Mouse (Mus musculus) E14TG2a.4 (cell line): ENCODE data around the gene Tshz2.
"Not testable (repeated sequence)": the region's sequence is repeated elsewhere in the genome, so short reads cannot be mapped to it uniquely, and the experiment has no call there.

ENCODE experiments used
- H3K27me3 ChIP-seq: 2 replicates; pipeline ENCODE4 v1.6.1; 2014; ENCODE audit warnings: low read length, control low read depth; ENCODE audit not compliant: insufficient read depth
- H3K36me3 ChIP-seq: 2 replicates; pipeline ENCODE4 v1.6.1; 2014; ENCODE audit warnings: low read length, control low read depth; ENCODE audit not compliant: insufficient read depth
- H3K4me1 ChIP-seq: replicated peaks from 2 replicates; pipeline ENCODE4 v1.6.1; 2014; ENCODE audit warnings: low read depth, low read length, control low read depth
- H3K4me3 ChIP-seq: replicated peaks from 2 replicates; pipeline ENCODE4 v1.5.1; 2014; ENCODE audit warnings: mild to moderate bottlenecking, low read length
- H3K9me3 ChIP-seq: 2 replicates; pipeline ENCODE4 v1.6.1; 2014; ENCODE audit warnings: low read length, control low read depth
- CTCF ChIP-seq: conservative IDR thresholded peaks from 2 replicates; pipeline ENCODE4 v1.5.1; 2014; ENCODE audit warnings: low read length
- NANOG ChIP-seq: IDR thresholded peaks from 2 replicates; pipeline ENCODE4 v1.6.1; 2014; ENCODE audit warnings: borderline replicate concordance, low read length, mixed read lengths
- POU5F1 ChIP-seq: IDR thresholded peaks from 2 replicates; pipeline ENCODE4 v1.6.1; 2014; ENCODE audit warnings: low read length, borderline replicate concordance

The Tshz2 gene

DNA sequence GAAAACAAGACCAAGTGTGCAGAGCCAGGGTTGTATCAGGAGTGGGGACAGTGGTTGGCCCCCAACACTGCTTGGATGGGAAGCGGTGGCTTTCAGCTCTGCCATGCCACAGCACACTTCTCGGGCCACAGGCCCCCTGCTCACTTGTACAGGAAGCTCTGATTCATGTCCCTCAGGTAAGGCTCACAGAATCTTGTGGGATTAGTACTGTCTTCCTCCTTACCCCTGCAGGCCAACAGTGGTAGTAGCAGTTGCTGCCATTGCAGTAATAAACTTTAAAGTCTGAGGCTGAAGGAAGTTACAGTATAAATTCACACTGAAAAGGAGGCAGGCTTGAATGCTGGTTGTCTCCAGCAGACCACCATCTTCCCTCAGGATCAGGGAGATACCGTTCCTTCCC, 216.7 kb downstream of the Tshz2 start:
- Histone ChIP-seq H3K4me1 (peaks cover 6% of the 10 kb centered on the region; the same call in 1 of the 2 replicates), H3K36me3 (no peaks in the 10 kb centered on the region), H3K9me3 (no peaks in the 10 kb centered on the region), H3K4me3 (no peak overlapping the region), H3K27me3 (peaks cover 6% of the 10 kb centered on the region; the same call in 1 of the 2 replicates)
- TF ChIP-seq CTCF (peak; percentile 42), NANOG (no peak), POU5F1 (no peak)

DNA sequence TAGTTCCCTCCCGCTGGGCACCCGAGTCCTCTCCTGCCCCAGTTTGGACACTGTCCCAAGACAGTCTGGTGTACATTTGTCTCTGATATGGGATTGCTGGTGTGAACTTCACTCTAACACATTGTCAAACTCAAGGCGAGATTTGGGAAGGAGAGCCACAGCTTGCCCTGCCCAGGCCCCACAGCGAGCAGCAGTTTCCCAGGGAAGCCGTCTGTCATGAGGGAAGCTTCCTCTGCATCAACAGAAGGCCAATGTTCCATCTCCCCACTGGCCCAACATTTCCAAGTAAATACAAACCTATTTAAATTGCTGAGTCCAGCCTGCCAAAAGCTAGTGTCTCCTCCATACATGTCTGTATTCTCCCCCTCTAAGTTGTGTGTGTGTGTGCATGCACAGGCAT, 218.8 kb downstream of the Tshz2 start:
- H3K9me3 ChIP-seq: no peaks in the 10 kb centered on the region
- peaks cover 7% of the 10 kb centered on the region; the same call in 1 of the 2 replicates for H3K4me1 ChIP-seq
- no peak overlapping the region for H3K4me3 ChIP-seq
- TF ChIP-seq NANOG (no peak), CTCF (no peak), POU5F1 (no peak)
- H3K36me3 ChIP-seq: no peaks in the 10 kb centered on the region
- peaks cover 4% of the 10 kb centered on the region; the same call in 1 of the 2 replicates for H3K27me3 ChIP-seq

DNA sequence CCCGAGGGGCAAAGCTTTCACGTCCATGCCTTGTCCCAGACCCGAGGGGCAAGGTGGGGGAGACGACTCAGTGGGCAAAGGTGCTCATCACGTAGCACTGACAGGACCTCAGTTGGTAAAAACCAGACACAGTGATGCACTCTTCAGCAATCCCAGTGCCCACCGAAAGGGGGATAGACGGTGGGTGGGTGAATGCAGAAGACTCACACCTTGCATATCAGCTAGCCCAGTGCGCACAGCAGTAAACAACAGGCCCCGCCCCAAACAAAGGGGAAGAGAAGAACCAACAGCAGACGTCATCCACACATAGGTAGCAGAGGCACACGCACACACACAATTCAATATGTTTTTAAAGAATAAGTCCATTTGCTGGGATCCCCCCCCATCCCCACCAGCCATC, 221.7 kb downstream of the Tshz2 start:
- Histone ChIP-seq H3K36me3 (no peaks in the 10 kb centered on the region), H3K27me3 (no peaks in the 10 kb centered on the region), H3K9me3 (peaks cover 8% of the 10 kb centered on the region; the same call in 1 of the 2 replicates), H3K4me3 (no peak overlapping the region), H3K4me1 (peaks cover 22% of the 10 kb centered on the region)
- TF ChIP-seq NANOG: no peak
- TF ChIP-seq POU5F1: no peak
- TF ChIP-seq CTCF: no peak

DNA sequence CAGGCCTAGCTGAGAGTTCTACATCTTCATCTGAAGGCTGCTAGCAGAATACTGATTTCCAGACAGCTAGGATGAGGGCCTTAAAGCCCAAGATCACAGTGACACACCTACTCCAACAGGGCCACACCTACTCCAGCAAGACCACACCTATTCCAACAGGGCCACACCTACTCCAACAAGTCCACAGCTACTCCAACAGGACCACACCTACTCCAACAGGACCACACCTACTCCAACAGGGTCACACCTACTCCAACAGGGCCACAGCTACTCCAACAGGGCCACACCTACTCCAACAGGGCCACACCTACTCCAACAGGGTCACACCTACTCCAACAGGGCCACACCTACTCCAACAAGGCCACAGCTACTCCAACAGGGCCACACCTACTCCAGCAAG, 224.2 kb downstream of the Tshz2 start:
- not testable (repeated sequence) for H3K9me3 ChIP-seq, H3K36me3 ChIP-seq, H3K27me3 ChIP-seq, H3K4me3 ChIP-seq
- peaks cover 31% of the 10 kb centered on the region for H3K4me1 ChIP-seq

DNA sequence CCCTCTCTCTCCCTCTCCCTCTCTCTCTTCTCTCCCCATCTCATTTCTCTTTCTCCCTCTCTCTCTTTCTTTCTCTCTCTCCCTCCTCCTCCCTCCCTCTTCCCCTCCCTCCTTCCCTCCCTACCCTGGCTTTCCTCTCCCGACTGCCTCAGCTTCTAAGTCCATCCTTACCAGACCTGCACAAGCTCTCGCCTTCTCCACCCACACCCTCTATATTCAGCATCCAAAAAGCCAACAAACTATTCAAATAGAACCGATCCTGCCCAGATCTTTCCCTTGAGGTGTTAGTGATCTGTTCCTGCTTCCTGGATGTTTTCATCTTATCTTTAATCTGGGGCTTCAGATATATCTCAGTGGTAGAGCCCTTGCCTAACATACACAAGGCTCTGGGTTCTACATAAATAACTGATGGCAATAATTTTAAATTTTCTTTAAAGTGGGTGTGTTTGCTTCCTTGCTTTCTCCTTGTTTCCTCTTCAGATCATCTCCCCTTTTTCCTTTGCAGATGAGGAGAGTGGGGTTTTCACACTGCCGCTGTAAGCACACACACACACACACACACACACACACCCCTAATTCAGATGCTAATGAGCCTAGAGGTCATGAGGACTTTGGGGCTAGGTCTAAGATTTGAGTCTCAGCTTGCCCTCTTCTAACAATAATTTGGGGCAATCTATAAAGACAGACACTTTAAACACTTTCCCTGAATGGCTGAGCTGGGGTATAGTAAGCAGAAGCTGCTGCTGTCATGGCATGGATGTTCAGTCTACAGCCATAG, 226.5 kb downstream of the Tshz2 start:
- H3K4me3 ChIP-seq: 0 out of 2 replicates have a peak overlapping the region, but pooled peaks have one; percentile 10

DNA sequence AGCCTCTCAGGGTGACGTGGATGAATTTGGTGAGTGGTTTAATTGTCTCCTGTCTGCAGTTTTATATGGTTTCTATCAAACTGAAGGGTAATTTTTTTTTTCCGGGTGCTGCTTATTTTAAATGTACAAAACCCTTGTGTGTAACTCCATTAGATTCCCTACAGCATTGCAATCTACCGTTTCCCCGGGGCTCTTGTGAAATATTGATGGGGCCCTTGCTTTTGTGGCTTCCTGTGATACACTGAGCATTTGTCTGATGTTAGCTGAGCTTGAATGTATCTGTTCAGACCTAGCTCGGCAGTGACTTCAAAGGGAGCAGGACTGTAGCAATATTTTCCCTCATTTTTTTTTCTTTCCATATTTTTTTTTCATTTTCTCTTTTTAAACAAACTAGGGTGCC, 228.1 kb downstream of the Tshz2 start:
- no peak overlapping the region for H3K4me3 ChIP-seq

More for the DNA sequence above, 226.5 kb downstream of the Tshz2 start:
- Histone ChIP-seq H3K36me3 (no peaks in the 10 kb centered on the region), H3K4me1 (peaks cover 31% of the 10 kb centered on the region), H3K27me3 (peaks cover 6% of the 10 kb centered on the region; the same call in 1 of the 2 replicates), H3K9me3 (peaks cover 8% of the 10 kb centered on the region; the same call in 1 of the 2 replicates)
- TF ChIP-seq NANOG: no peak
- TF ChIP-seq POU5F1: peak; percentile 30; the same call in 1 of the 2 replicates

DNA sequence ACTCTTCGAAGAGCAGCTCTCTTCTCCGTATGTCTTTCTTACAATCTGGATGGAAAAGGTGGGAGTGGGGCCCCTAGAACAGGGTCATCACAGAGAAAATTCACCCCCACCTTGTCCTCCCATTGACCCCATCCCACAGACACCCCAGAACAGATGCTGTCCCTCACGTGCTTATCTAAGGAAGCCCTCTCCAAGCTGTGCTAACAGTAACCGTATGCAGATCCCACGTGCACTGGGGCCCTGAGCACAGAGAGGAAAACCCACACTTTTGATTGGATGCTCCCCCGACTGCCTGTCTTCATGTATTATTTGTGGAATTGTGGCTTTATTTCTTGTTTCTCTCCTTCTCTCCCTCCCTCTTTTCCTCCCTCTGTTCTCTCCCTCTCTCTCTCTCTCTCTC, 229.9 kb downstream of the Tshz2 start:
- peaks cover 15% of the 10 kb centered on the region for H3K27me3 ChIP-seq
- H3K4me1 ChIP-seq: peaks cover 26% of the 10 kb centered on the region
- no peaks in the 10 kb centered on the region for H3K9me3 ChIP-seq
- no peak for TF ChIP-seq NANOG
- no peak for TF ChIP-seq POU5F1
- no peak for TF ChIP-seq CTCF
- no peaks in the 10 kb centered on the region for H3K36me3 ChIP-seq
- H3K4me3 ChIP-seq: no peak overlapping the region

More for the DNA sequence above, 228.1 kb downstream of the Tshz2 start:
- H3K4me1 ChIP-seq: peaks cover 31% of the 10 kb centered on the region
- TF ChIP-seq CTCF (no peak), POU5F1 (no peak), NANOG (no peak)
- no peaks in the 10 kb centered on the region for H3K36me3 ChIP-seq
- H3K27me3 ChIP-seq: peaks cover 6% of the 10 kb centered on the region; the same call in 1 of the 2 replicates
- peaks cover 8% of the 10 kb centered on the region; the same call in 1 of the 2 replicates for H3K9me3 ChIP-seq

DNA sequence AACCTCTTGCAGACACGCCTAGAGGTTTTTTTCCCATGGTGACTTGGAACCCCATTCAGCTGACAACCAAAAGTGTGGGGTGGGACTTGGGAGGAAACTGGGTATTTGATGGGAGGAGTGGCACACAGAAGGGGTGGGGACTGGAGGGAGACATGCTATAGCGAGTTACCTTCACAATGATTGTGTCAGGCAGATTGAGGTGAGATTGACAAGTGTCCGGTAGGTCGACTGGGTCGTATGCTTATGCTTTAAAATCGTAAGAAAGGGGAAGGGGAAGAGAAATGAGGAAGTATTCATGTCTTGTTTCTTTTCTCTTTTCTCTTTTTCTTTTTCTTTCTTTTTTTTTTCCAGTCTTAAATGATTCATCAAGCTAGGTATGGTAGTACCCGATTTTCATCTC, 236.7 kb downstream of the Tshz2 start:
- TF ChIP-seq NANOG (no peak), POU5F1 (no peak), CTCF (no peak)
- no peaks in the 10 kb centered on the region for H3K36me3 ChIP-seq
- peaks cover 38% of the 10 kb centered on the region for H3K27me3 ChIP-seq
- no peak overlapping the region for H3K4me3 ChIP-seq
- no peaks in the 10 kb centered on the region for H3K9me3 ChIP-seq
- peaks cover 32% of the 10 kb centered on the region for H3K4me1 ChIP-seq

DNA sequence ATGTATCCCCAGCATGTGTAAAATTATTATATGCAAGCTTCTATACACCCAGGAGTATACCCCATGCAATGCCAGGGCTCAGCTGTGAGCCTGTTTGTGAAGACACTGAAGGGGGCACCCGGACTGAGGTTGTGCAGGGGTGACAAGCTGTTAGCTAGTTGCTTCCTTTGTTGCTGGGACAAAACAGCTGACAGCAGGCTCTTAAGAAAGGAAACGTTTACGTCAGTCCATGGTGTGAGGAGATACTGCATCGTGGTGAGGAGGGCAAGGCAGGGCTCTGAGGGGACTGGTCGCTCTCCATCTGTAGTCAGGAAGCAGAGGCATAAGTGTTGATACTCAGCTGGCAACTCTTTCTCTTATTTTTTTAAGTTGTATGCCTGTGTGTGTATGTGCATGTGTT, 237.7 kb downstream of the Tshz2 start:
- no peak overlapping the region for H3K4me3 ChIP-seq
- H3K36me3 ChIP-seq: no peaks in the 10 kb centered on the region
- TF ChIP-seq NANOG: no peak
- no peak for TF ChIP-seq CTCF
- TF ChIP-seq POU5F1: no peak
- H3K9me3 ChIP-seq: no peaks in the 10 kb centered on the region
- peaks cover 32% of the 10 kb centered on the region for H3K4me1 ChIP-seq
- peaks cover 40% of the 10 kb centered on the region for H3K27me3 ChIP-seq
